Mouse (Mus musculus) testis, adult 2 months (tissue): ENCODE data around the gene Iqsec1.

ENCODE experiments used
- CTCF ChIP-seq: fragments of 200-500 bp; IDR thresholded peaks from 2 replicates; pipeline ENCODE4 v1.5.1; 2012; ENCODE audit warnings: low read depth, mild to moderate bottlenecking, inconsistent platforms, low read length, moderate library complexity; ENCODE audit not compliant: control insufficient read depth, insufficient read depth, insufficient replicate concordance
- POLR2A ChIP-seq: fragments of 200-500 bp; IDR thresholded peaks from 2 replicates; pipeline ENCODE4 v1.6.1; 2012; ENCODE audit warnings: low read depth, mild to moderate bottlenecking, inconsistent platforms, low read length, moderate library complexity; ENCODE audit not compliant: control insufficient read depth

- TF ChIP-seq POLR2A (no peak), CTCF (no peak)
Observed at GRCm38 (mm10) chr6:90804646-90805045, 183.8 kb downstream of the Iqsec1 start.
